Mouse (Mus musculus): ENCODE data around the gene Zfp42. TPM values are rescaled to one million over a fixed set of nuclear protein-coding genes. Genes with fewer than 3 reads are reported as not detected.
"Not testable (repeated sequence)": the region's sequence is repeated elsewhere in the genome, so short reads cannot be mapped to it uniquely, and the experiment has no call there.

Zfp42 gene
- polyA plus RNA-seq (2015; fragmentation: Nextera tagmentation; extraction: Ambion mirVana): not detected in 2 replicates

DNA sequence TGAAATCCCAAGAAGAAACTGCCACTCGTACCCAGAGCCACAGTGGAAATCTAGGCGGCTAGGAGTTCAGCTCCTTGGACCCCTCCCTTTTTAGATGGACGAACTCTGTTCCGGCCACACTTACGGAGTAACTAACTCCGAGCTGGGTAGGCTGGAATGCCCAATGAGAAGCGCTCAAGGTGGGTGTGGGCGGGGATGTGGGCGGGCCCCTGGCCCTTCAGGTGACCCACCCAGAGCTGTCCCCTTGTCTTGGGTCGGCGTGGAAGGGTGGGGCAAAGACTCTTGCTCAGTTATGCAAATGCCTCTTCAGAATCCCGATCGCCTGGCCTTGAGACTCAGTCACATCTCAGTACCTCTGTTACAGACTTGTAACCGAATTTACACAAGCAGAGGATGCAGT is at the start of gene Zfp42:
Gene Zfp42 (minus strand): TSS at position 85 of the 400 bp plus-strand sequence.
- WGBS: 41% methylated on average over 14 of the region's 14 CpGs
- Histone ChIP-seq H3K4me1 (replicated peaks) (no peaks in the 10 kb centered on the region), H3K4me2 (replicated peaks) (no peak within 1 kb of the TSS), H3K9me3 (peaks cover 4% of the 10 kb centered on the region; the same call in 1 of the 2 replicates), H3K9ac (replicated peaks) (no peak within 1 kb of the TSS), H3K27ac (no peak within 1 kb of the TSS), H3K36me3 (no peaks in the 10 kb centered on the region), H3K4me3 (replicated peaks) (no peak within 1 kb of the TSS), H3K27me3 (no peaks in the 10 kb centered on the region)
- no peak for ATAC-seq

DNA sequence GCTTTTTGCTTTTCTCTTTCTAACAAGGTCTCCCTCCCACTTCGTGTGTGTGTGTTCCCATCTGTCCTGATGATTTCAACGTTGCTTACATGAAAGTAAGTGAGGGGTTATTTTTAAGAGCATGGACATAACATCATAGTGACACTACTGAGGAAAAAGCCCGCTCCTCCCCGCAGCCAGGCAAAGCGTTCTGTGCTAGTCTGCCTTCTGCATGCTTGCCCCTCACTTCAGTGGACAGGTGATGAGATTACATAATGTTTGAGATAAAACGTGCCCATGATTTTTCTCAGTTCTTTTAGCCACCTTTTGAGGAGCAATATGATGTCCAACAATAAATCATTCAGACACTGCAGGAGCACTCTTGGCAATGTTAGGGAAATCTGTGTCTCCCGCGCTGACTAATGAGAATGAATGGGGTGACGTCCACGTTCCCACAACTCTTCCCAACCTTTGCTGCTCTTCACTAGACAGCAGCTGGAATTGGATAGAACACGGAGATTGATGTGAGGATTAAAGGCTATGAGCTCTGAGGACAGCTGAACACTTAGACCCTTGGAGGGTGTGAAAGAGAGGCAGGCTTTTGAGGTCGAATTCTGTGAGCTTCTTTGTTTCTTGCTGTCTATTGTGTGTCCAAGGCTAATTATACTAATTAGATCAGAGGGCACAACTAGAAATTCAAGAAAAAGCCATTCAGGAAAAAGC is 49.4 kb upstream of the Zfp42 start:
- no peaks in the 10 kb centered on the region for H3K36me3 ChIP-seq
- no peaks in the 10 kb centered on the region for H3K9me3 ChIP-seq
- H3K9ac ChIP-seq (replicated peaks): no peak overlapping the region
- H3K27me3 ChIP-seq: no peaks in the 10 kb centered on the region
- no peak overlapping the region; the same call in 1 of the 2 replicates for H3K27ac ChIP-seq
- no peak overlapping the region for H3K4me3 ChIP-seq (replicated peaks)
- H3K4me1 ChIP-seq (replicated peaks): peaks cover 4% of the 10 kb centered on the region; the same call in 1 of the 2 replicates
- peak; percentile 62; the same call in 1 of the 2 replicates for ATAC-seq
- H3K4me2 ChIP-seq (replicated peaks): no peak overlapping the region
- WGBS: 52% methylated on average over 12 of the region's 12 CpGs

GRCm38 (mm10) chr8:43352241-43352640 is 45.5 kb upstream of the Zfp42 start:
- H3K9ac ChIP-seq (replicated peaks); ATAC-seq; H3K36me3 ChIP-seq; H3K27ac ChIP-seq; H3K4me1 ChIP-seq (replicated peaks); H3K4me2 ChIP-seq (replicated peaks); H3K9me3 ChIP-seq; H3K4me3 ChIP-seq (replicated peaks); H3K27me3 ChIP-seq: not testable (repeated sequence)

DNA sequence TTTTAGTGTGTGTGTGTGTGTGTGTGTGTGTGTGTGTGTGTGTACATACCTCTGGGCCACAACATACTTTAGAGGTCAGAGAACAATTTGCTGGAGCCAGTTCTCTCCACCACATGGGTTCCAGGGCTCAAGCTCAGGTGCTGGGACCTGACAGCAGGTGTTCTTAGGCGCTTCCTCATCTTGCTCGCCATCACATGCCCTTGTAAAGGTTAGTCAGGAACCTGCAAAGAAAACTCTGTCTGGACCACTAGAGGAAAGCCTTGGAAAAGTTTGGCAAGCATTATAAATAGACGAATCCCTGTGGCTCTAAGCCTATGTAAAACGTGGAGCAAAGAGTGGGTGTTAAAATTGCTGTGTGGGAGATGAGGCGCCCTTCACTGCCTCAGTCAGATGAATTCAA is 31.8 kb upstream of the Zfp42 start:
- Histone ChIP-seq H3K9ac (replicated peaks) (no peak overlapping the region), H3K36me3 (no peaks in the 10 kb centered on the region), H3K4me3 (replicated peaks) (no peak overlapping the region), H3K9me3 (no peaks in the 10 kb centered on the region), H3K4me1 (replicated peaks) (no peaks in the 10 kb centered on the region), H3K4me2 (replicated peaks) (no peak overlapping the region), H3K27me3 (no peaks in the 10 kb centered on the region), H3K27ac (no peak overlapping the region)
- ATAC-seq: no peak
- 84% methylated on average over 5 of the region's 5 CpGs for WGBS

DNA sequence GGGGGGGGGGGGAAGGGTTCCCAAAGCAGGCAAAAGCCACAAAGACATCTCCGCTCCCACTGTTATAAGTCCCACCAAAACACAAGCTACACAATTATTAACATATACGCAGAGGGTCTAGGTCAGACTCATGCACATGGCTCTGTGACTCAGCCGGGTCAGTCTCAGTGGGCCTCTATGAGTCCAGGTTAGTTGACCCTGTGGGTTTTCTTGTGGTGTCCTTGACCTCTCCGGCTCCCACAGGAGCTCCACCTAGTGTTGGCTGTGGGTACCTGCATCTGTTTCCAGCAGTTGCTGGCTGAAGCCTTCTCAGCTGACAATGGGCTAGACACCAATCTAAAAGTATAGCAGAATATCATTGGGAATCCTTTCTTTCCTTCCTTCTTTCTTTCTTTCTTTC is 26.7 kb upstream of the Zfp42 start:
- H3K27ac ChIP-seq: no peak overlapping the region
- 59% methylated on average over 4 of the region's 4 CpGs for WGBS
- H3K4me3 ChIP-seq (replicated peaks): no peak overlapping the region
- H3K9me3 ChIP-seq: no peaks in the 10 kb centered on the region
- no peak for ATAC-seq
- H3K27me3 ChIP-seq: no peaks in the 10 kb centered on the region
- no peaks in the 10 kb centered on the region for H3K4me1 ChIP-seq (replicated peaks)
- no peak overlapping the region for H3K4me2 ChIP-seq (replicated peaks)
- H3K36me3 ChIP-seq: no peaks in the 10 kb centered on the region
- no peak overlapping the region for H3K9ac ChIP-seq (replicated peaks)

- Histone ChIP-seq H3K4me2 (replicated peaks) (no peak overlapping the region), H3K27me3 (no peaks in the 10 kb centered on the region)
- 93% methylated on average over 7 of the region's 7 CpGs for WGBS
Observed at GRCm38 (mm10) chr8:43331657-43332056, 24.9 kb upstream of the Zfp42 start.

GRCm38 (mm10) chr8:43329913-43330705 is 23.3 kb upstream of the Zfp42 start:
- WGBS: 95% methylated on average over 21 of the region's 21 CpGs

More at GRCm38 (mm10) chr8:43331657-43332056, 24.9 kb upstream of the Zfp42 start:
- Histone ChIP-seq H3K4me1 (replicated peaks) (no peaks in the 10 kb centered on the region), H3K27ac (no peak overlapping the region), H3K36me3 (no peaks in the 10 kb centered on the region), H3K9me3 (no peaks in the 10 kb centered on the region), H3K4me3 (replicated peaks) (no peak overlapping the region), H3K9ac (replicated peaks) (no peak overlapping the region)
- no peak for ATAC-seq

DNA sequence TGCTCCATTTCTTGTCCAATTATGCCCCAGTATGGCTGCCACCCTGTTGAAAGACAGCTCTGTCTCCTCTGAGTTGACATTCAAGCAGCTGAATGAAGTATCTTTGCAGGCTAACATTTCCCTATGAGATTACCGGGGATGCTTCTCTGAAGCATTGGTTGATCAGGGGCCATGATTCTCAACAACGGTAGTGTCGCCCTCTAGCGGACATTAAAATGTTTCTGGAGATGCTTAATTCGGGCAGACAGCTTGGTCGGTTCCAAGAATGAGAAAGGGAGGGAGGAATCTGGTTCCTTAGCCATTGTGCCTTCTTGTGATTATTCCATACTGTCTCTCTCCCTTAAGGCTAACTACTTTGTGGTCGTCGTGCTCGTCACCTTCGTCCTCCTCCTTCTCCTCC is 21.9 kb upstream of the Zfp42 start:
- Histone ChIP-seq H3K4me2 (replicated peaks) (no peak overlapping the region), H3K27ac (no peak overlapping the region), H3K4me1 (replicated peaks) (no peaks in the 10 kb centered on the region), H3K9ac (replicated peaks) (no peak overlapping the region), H3K4me3 (replicated peaks) (no peak overlapping the region), H3K27me3 (no peaks in the 10 kb centered on the region), H3K9me3 (no peaks in the 10 kb centered on the region), H3K36me3 (no peaks in the 10 kb centered on the region)
- WGBS: 83% methylated on average over 10 of the region's 10 CpGs
- no peak for ATAC-seq

More at GRCm38 (mm10) chr8:43329913-43330705, 23.3 kb upstream of the Zfp42 start:
- Histone ChIP-seq H3K4me2 (replicated peaks) (no peak overlapping the region), H3K9me3 (no peaks in the 10 kb centered on the region), H3K9ac (replicated peaks) (no peak overlapping the region), H3K36me3 (no peaks in the 10 kb centered on the region), H3K27ac (no peak overlapping the region), H3K4me1 (replicated peaks) (no peaks in the 10 kb centered on the region), H3K27me3 (no peaks in the 10 kb centered on the region), H3K4me3 (replicated peaks) (no peak overlapping the region)
- no peak for ATAC-seq

DNA sequence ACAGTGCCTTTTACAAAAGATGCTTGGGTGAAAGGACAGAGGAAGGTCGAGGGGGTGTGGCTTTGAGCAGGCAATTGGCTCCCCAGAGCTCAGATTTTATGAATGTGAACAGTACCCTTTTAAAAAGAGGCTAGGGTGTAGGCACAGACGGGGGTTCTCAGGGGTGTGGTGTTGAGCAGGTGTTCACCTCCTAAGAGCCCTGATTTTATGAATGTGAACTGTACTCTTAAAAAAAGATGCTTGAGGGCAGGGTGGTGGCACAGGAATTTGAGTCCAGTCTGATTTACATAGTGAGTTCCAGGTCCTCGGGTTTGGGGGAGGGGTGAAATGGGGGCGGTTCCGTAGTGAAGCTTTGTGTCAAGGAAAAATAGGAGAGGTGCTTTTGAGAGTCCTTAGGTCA is 14.0 kb upstream of the Zfp42 start:
- H3K4me2 ChIP-seq (replicated peaks): no peak overlapping the region
- no peak overlapping the region for H3K27ac ChIP-seq
- H3K27me3 ChIP-seq: no peaks in the 10 kb centered on the region
- no peaks in the 10 kb centered on the region for H3K4me1 ChIP-seq (replicated peaks)
- no peaks in the 10 kb centered on the region for H3K36me3 ChIP-seq
- no peak overlapping the region for H3K4me3 ChIP-seq (replicated peaks)
- WGBS: 82% methylated on average over 5 of the region's 5 CpGs
- no peak for ATAC-seq
- no peak overlapping the region for H3K9ac ChIP-seq (replicated peaks)
- no peaks in the 10 kb centered on the region for H3K9me3 ChIP-seq

DNA sequence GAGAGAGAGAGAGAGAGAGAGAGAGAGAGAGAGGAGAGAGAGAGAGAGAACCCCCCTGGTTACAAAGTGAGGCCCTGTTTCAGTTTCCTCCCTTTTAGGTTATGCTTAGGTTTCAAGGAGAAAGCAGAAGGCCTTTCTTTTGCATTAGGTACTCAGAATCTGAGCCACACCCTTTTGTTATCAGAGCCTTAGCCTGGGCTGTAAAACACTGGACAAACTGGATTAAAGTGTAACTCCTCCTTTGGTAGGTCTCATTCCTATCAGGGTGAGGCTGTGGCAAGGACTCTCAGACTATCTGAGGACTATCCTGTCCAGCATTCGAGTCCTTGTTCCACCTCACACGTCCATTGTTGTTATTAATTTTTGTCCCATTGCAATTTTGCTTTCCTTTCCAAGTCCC is 1.4 kb upstream of the Zfp42 start:
- Histone ChIP-seq H3K27ac (no peak overlapping the region), H3K36me3 (no peaks in the 10 kb centered on the region), H3K4me3 (replicated peaks) (no peak overlapping the region), H3K4me1 (replicated peaks) (no peaks in the 10 kb centered on the region), H3K9ac (replicated peaks) (no peak overlapping the region), H3K27me3 (no peaks in the 10 kb centered on the region), H3K4me2 (replicated peaks) (no peak overlapping the region), H3K9me3 (peaks cover 4% of the 10 kb centered on the region; the same call in 1 of the 2 replicates)
- 84% methylated on average over 2 of the region's 2 CpGs for WGBS
- ATAC-seq: no peak

DNA sequence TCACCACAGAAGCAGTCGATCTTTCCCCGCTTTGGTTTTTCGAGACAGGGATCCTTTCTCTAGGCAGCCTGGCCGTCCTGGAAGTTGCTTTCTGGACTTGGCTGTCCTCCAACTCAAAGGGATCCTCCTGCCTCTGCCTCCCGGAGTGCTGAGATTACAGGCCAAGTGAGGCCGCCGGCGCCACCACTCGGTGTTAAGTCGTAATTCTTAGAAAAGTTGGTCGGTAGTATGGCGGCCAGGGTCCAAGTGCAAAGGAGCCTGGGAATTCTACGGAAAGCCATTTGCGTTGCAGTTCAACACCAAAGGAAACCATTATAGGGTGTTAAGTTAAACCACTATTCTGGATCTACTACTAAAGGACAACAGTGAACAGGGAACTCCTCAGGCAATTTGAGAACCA is 1.1 kb downstream of the Zfp42 start:
- no peak for ATAC-seq
- Histone ChIP-seq H3K27ac (no peak overlapping the region), H3K4me2 (replicated peaks) (no peak overlapping the region), H3K27me3 (no peaks in the 10 kb centered on the region), H3K4me3 (replicated peaks) (no peak overlapping the region), H3K4me1 (replicated peaks) (no peaks in the 10 kb centered on the region), H3K9ac (replicated peaks) (no peak overlapping the region), H3K9me3 (peaks cover 4% of the 10 kb centered on the region; the same call in 1 of the 2 replicates), H3K36me3 (no peaks in the 10 kb centered on the region)
- WGBS: 98% methylated on average over 14 of the region's 14 CpGs

DNA sequence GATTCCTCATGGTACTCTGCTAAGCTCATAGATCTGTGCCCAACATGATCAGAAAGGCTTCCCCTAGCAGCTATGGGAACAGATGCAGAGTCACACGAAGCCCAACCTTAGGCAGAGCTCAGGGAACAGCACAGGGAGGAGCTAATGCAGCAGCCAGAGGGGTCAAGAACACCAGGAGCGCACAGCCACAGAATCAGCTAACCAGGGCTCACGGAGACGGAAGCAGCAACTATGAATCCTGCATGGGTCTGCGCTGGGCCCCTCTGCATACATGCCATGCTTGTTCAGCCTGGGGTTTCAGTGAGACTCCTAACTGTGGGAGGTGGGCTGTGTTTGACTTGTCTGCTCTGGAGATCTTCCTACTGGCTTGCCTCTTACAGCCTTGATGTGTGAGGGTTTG is 7.0 kb downstream of the Zfp42 start:
- Histone ChIP-seq H3K4me3 (replicated peaks) (no peak overlapping the region), H3K9me3 (no peaks in the 10 kb centered on the region), H3K27ac (no peak overlapping the region), H3K4me2 (replicated peaks) (no peak overlapping the region), H3K36me3 (no peaks in the 10 kb centered on the region), H3K27me3 (no peaks in the 10 kb centered on the region), H3K9ac (replicated peaks) (no peak overlapping the region), H3K4me1 (replicated peaks) (no peaks in the 10 kb centered on the region)
- no peak for ATAC-seq
- 75% methylated on average over 5 of the region's 5 CpGs for WGBS
